Mouse (Mus musculus) 416B (cell line): ENCODE measurements around the gene Cabin1.

ENCODE experiments used
- DNase-seq: peaks from one replicate; pipeline ENCODE4 v3.0.0; 2011; ENCODE audit warnings: low read depth

Cabin1 gene

DNA sequence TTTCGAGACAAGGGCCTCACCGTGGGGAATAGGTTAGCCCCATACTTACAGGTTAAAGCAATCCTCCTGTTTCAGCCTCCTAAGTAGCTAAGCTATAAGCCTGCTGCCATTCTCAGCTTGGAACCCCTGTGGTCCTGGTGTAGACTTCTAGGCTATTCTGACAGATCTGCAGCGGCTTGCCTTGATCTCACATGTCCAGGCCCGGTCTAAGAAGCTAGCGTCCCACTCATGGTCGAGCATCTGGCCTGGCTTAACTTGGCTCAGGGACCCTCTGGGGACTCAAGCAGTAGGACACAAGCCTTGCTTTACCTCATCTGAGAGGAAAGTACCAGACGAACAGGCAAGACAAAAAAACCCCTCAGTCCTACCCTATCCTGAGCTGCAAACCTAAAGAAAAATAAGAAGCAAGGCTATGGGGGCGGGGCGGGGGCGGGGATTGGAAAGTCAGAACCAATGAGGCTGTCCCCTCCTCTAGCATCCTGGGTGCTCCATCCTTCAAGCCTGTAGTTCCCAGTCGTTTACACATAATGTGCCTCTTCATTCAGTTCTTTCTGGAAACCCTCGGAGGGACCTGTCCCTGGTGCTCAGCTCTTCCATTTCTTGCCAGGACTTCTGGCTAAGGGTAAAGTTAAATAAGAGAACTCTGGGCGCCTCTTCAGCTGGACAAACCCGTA is 129.0 kb downstream of the Cabin1 start:
- no peak for DNase-seq

DNA sequence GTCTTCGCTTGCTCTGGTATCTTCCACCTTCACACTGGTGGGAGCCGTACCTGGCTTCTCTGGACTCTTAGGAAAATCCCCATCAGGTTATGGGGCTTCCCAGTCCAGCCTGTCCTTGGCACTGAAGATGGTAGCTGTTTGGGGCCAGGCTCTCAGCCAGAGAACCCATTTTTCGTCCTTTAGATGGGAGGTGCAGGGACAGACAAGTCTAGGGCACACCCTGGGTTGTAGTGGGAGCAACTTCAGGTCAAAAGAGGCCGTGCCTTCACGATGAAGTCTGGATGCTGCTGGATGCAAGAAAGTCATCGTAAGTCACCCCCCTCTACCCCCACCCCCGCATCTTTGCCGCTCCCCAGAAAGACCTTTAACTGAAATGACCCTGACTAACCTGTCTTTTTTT is 129.5 kb downstream of the Cabin1 start:
- no peak for DNase-seq

- DNase-seq: no peak
Observed at GRCm38 (mm10) chr10:75633576-75634139, 130.5 kb downstream of the Cabin1 start.

- DNase-seq: no peak
Observed at GRCm38 (mm10) chr10:75633048-75633447, 131.1 kb downstream of the Cabin1 start.

DNA sequence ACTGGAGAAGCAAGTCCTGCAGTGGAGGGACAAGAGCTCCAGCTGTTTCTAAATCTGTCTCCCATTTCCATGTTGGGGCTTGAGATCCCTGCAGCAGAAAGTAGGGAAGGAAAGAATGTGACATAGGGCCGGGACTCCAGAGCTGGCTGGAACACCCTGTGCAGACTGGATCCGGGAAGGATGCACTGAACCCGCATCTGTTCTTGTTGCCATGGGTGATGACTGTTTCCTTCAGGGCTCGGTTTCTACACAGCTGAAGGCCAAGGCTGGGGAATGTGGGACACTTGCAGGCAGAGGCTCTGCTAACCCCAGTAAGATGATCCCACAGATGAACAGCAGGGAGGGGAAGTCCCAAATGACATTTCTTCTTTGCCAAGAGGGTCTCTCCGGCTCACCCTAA is 131.5 kb downstream of the Cabin1 start:
- no peak for DNase-seq

DNA sequence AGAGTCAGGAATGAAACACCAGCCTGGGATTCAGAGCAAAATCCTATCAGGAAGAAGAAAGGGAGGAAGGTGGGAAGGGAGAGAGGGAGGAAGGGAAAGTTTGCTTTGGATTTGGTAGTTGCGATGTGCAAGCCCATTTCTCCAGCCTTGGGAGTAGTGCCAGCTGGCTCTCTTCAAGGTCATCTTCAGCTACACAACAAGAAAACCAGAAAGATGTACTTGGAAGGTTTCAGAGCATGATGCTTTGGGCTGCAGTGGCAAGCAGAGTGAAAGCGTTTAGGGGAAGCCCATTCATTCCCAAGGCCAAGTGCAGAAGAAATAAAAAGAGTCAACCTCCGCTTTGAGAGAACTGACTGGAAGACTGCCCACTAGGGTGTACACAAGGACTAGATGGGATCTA is 136.7 kb downstream of the Cabin1 start:
- DNase-seq: no peak

- DNase-seq: no peak
Observed at GRCm38 (mm10) chr10:75626991-75627390, 137.2 kb downstream of the Cabin1 start.

DNA sequence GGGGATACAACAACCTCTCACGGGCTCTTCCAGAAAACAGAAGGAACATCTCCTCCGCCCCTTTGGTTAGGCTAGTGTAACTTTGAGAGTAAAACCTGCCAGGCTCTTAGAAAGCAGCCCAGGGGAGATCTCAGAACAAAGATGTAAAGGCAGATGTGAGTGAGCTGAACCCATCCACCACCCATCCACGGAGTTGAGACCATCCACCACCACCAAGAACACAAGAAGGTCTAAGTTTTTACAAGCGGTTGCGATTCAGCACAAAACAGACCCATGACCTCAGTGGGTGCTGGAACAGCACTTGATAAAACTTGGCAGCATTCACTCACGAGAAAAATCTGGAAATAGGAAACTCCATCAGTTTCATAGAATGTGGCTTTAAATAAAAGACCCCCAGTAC is 138.2 kb downstream of the Cabin1 start:
- no peak for DNase-seq

GRCm38 (mm10) chr10:75620818-75621217 is 143.3 kb downstream of the Cabin1 start:
- no peak for DNase-seq

DNA sequence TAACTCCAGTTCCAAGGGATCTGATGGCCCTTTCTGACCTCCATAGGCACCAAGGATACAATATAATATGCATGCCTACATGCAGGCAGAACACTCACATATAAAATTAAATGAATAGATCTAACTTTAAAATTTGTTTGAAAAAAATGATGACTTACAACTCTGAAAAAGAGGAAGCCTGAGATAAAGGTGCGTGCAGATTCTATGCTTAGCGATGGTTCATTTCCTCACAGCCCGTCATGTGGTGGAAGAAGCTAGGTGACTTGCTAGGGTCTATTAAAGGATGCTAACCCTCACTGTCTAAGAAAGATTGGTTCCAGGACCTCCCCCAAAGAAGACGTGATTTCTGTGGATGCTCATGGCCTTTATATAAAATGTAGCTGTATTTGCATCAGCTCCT is 148.1 kb downstream of the Cabin1 start:
- no peak for DNase-seq

DNA sequence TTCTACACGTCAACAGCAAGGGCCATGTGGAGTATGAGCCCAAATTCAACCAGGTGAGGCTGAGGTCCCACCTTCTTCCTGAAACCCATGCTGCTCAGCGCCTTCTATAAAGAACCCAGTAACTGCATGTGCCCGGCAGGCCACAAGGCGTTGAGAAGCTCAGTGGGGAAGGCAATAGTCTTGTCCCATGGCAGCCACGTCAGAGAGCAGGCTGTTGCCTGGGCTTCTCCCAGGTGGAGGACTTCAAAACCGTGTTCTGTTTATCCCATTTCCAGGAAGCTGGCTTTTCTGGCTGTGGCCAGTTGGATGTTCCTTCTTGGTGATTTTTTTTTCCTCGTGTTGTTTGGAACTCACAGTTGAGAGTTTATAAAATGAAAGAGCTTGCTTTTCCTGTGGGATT is 153.7 kb downstream of the Cabin1 start:
- no peak for DNase-seq

- DNase-seq: no peak
Observed at GRCm38 (mm10) chr10:75608975-75609374, 155.2 kb downstream of the Cabin1 start.

GRCm38 (mm10) chr10:75607253-75607652 is 156.9 kb downstream of the Cabin1 start:
- no peak for DNase-seq

GRCm38 (mm10) chr10:75605162-75605846 is 158.8 kb downstream of the Cabin1 start:
- no peak for DNase-seq

- no peak for DNase-seq
Observed at GRCm38 (mm10) chr10:75600189-75600730, 163.9 kb downstream of the Cabin1 start.
